Mouse (Mus musculus) frontal cortex, postnatal 36 days (tissue): Measurements from ENCODE around the gene Nckap1l.

Source experiments
- DNase-seq, 2 experiments: peaks; one replicate each; pipeline ENCODE4 v3.0.0; 2022; ENCODE audit warnings: low spot score in 2 of 2

Gene Nckap1l

DNA sequence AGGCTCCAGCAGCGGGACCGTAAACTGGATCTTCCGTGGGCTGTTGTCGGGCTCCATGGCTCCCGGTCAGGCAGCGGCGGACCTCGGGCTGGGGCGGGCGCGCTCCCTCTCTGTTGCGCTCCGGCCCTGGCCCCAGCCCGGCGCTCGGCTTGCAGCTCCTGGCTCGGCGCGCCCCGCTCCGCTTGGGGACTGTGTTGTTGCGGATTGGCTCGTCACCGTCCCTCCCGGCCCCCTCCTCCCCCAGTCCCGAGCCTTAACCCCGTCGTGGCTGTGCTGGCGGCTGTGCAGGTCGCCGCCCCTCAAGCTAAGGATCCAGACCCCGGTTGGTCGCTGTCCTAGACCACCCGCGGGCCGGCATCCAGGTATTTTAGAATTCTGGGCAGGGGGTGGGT, 84.2 kb downstream of the Nckap1l start, which contains the start of gene Ppp1r1a:
Ppp1r1a (minus strand) TSS at position 182 of the 392 bp plus-strand sequence.
- peak; percentile 66 to 73 for DNase-seq

DNA sequence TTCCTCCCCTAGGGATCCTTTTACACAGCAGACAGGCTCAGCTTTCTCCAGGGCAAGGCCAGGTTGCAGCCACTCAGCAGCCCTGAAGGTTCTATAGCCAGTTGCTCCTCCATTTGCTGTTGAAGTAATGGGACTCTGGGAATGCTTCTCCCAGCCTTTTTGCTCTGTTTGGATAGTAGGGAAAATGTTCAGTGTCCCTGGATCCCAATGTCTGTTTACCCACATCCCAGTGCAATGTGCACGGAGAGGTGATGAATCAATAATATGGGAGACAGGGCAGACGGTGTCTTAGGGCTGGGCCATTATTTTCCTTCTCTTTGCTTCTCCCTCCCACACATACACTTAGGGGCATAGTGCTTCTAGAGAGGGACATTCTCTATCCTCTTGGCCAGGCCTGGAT, 85.7 kb downstream of the Nckap1l start:
- DNase-seq, result no peak

- no peak for DNase-seq
These were observed 87.1 kb downstream of the Nckap1l start for GRCm38 (mm10) chr15:103540646-103541045.

DNA sequence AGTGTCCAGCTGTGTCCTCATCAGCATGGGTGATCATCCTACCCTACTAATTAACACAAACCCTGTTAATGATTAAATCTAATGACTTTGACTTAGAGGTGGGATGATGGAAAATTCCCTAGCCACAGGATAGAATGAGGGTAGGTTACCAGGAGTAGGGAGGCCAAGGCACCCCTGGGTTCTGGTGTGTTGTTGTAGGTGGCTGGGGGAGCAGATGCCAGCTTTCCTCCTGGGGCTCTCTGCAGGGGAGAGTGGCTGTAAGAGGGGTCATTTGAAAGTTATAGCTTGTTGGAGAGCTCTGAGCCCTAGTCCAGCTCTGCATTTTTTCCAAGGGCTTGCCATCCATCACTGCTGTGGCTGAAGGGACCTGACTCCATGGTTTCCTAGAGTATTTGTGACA, 88.9 kb downstream of the Nckap1l start:
- no peak for DNase-seq

DNA sequence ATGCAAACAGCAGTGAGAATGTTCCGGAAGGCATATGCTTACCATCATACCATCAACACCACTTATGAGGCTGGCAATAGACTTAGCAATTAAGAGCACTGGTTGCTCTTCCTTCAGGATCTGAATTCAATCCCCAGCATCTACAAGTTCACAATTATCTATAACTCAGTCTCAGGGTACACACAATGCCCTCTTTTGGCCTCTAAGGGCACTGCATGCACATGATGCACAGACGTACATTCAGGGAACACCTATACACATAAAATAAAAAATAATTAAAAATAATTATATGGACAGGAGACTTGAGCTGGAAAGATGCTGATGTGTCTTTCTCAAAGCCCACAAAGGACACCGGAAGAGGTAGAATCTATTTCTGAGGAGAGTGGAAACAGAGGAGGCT, 94.4 kb downstream of the Nckap1l start:
- no peak for DNase-seq
